Comparison of ENCODE assay signal across 8 mouse cellular contexts in the genomic region with DNA sequence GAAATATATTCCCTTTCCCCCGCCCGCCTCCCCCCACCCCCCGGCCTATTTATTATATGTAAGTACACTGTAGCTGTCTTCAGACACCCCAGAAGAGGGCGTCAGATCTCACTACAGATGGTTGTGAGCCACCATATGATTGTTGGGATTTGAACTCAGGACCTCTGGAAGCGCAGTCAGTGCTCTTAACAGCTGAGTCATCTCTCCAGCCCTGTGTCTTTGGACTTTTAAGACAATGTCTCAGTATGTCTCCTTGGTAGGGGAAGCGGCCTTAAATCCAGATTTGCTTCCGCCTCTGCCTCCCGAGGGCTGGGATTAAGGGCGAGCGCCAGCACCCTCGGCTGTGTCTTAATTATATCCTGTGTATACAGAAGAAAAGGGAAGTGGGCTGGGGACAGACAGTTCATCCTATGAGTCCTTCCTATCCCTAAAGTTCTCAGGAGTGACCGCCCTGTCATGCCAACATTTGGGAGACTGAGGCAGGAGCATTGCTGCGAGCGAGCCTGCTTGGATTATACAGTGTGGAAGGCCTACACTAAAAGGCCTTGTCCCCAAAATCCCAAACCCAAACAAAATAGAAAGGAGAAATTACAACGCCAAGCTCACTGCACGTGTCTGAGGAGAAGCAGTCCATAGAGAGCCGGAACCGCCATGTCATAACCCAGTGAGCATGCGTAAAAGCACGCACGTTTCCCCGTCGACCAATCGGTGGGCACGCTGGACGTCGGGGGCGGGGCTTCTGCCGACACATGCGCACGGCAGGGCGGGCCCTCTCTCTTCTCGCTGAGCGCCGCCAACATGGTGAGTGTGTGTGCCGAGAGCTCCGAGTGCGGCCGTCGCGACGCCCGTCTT. TPM values are rescaled to one million over a fixed set of nuclear protein-coding genes. Genes with fewer than 3 reads are reported as not detected.
DNase-seq lines count a peak whose midpoint lies in the region; ATAC-seq and TF ChIP-seq lines count a peak whose summit lies in the region.

A gene (plus strand): TSS at position 704 of the 852 bp plus-strand sequence.

- peak within 1 kb of the TSS; percentile 85 for H3K4me3 ChIP-seq in forebrain, embryonic 11.5 days (ENCODE audit: low read depth, low read length)
- peak within 1 kb of the TSS; percentile 96 for H3K4me3 ChIP-seq in heart, embryonic 16.5 days (ENCODE audit: low read length)
- H3K4me3 ChIP-seq in liver, embryonic 16.5 days (ENCODE audit: low read depth, low read length): peak within 1 kb of the TSS; percentile 88
- peak within 1 kb of the TSS; percentile 88 for H3K4me3 ChIP-seq in neural tube, embryonic 13.5 days
- H3K4me3 ChIP-seq in testis, adult 2 months (ENCODE audit: control insufficient read depth, low read depth, low read length): peak within 1 kb of the TSS; percentile 95

- H3K27ac ChIP-seq in forebrain, embryonic 11.5 days (ENCODE audit: low read depth, low read length): peak within 1 kb of the TSS; percentile 64
- H3K27ac ChIP-seq in heart, embryonic 16.5 days (ENCODE audit: low read length): peak within 1 kb of the TSS; percentile 85
- peak within 1 kb of the TSS; percentile 63 for H3K27ac ChIP-seq in liver, embryonic 16.5 days (ENCODE audit: low read length)
- peak within 1 kb of the TSS; percentile 81 for H3K27ac ChIP-seq in neural tube, embryonic 13.5 days (replicated peaks)
- peak within 1 kb of the TSS; percentile 92 for H3K27ac ChIP-seq in testis, adult 2 months (ENCODE audit: control insufficient read depth, insufficient read depth, low read depth, low read length)

- peaks cover 10% of the 10 kb centered on the region; the same call in 1 of the 2 replicates for H3K4me1 ChIP-seq in forebrain, embryonic 11.5 days (replicated peaks; ENCODE audit: control insufficient read depth, insufficient read depth, low read length)
- H3K4me1 ChIP-seq in heart, embryonic 16.5 days (ENCODE audit: control insufficient read depth, insufficient read depth, low read length): peaks cover 14% of the 10 kb centered on the region
- peaks cover 26% of the 10 kb centered on the region for H3K4me1 ChIP-seq in liver, embryonic 16.5 days (ENCODE audit: control insufficient read depth, low read depth, low read length)
- H3K4me1 ChIP-seq in neural tube, embryonic 13.5 days (replicated peaks): peaks cover 25% of the 10 kb centered on the region
- H3K4me1 ChIP-seq in testis, adult 2 months (ENCODE audit: control insufficient read depth, insufficient read depth, low read length): no peaks in the 10 kb centered on the region; the same call in 1 of the 2 replicates

- WGBS in forebrain, embryonic 11.5 days: 5% methylated on average over 43 of the region's 43 CpGs
- WGBS in heart, embryonic 16.5 days: 4% methylated on average over 43 of the region's 43 CpGs
- WGBS in liver, embryonic 16.5 days (ENCODE audit: insufficient replicate concordance): 2% methylated on average over 43 of the region's 43 CpGs
- WGBS in neural tube, embryonic 13.5 days: 5% methylated on average over 43 of the region's 43 CpGs

- H3K9me3 ChIP-seq in forebrain, embryonic 11.5 days (ENCODE audit: control insufficient read depth, low read length): no peaks in the 10 kb centered on the region
- no peaks in the 10 kb centered on the region for H3K9me3 ChIP-seq in heart, embryonic 16.5 days (replicated peaks; ENCODE audit: control insufficient read depth, low read length)
- H3K9me3 ChIP-seq in liver, embryonic 16.5 days (replicated peaks; ENCODE audit: control insufficient read depth, low read length): no peaks in the 10 kb centered on the region; the same call in 1 of the 2 replicates
- no peaks in the 10 kb centered on the region for H3K9me3 ChIP-seq in neural tube, embryonic 13.5 days

- peak within 1 kb of the TSS; percentile 97 for H3K4me2 ChIP-seq in forebrain, embryonic 11.5 days (ENCODE audit: low read depth, low read length, severe bottlenecking)
- peak within 1 kb of the TSS; percentile 78 for H3K4me2 ChIP-seq in heart, embryonic 16.5 days (ENCODE audit: low read depth, low read length)
- peak within 1 kb of the TSS; percentile 81 for H3K4me2 ChIP-seq in liver, embryonic 16.5 days (ENCODE audit: low read depth, low read length)
- H3K4me2 ChIP-seq in neural tube, embryonic 13.5 days: peak within 1 kb of the TSS; percentile 90

- TF ChIP-seq CTCF in testis, adult 2 months (IDR thresholded peaks at IDR 0.05; ENCODE audit: control insufficient read depth, insufficient read depth, insufficient replicate concordance, low read depth, low read length): no peak

- ATAC-seq in forebrain, embryonic 11.5 days (replicated peaks; ENCODE audit: low FRiP score): peak; percentile 95
- ATAC-seq in heart, embryonic 16.5 days (replicated peaks; ENCODE audit: extremely low read depth, insufficient read depth, low FRiP score): peak; percentile 95
- peak; percentile 94 for ATAC-seq in liver, embryonic 16.5 days (ENCODE audit: low read depth)
- ATAC-seq in neural tube, embryonic 13.5 days (ENCODE audit: low read depth): peak; percentile 95

- no peaks in the 10 kb centered on the region for H3K27me3 ChIP-seq in forebrain, embryonic 11.5 days (ENCODE audit: control insufficient read depth, insufficient read depth, low read length)
- H3K27me3 ChIP-seq in heart, embryonic 16.5 days (ENCODE audit: control insufficient read depth, insufficient read depth, low read length): no peaks in the 10 kb centered on the region
- H3K27me3 ChIP-seq in liver, embryonic 16.5 days (ENCODE audit: control insufficient read depth, insufficient read depth, low read depth, low read length): no peaks in the 10 kb centered on the region
- H3K27me3 ChIP-seq in neural tube, embryonic 13.5 days: no peaks in the 10 kb centered on the region
- H3K27me3 ChIP-seq in testis, adult 2 months (ENCODE audit: control insufficient read depth, insufficient read depth, low read length): no peaks in the 10 kb centered on the region

- peaks cover 27% of the 10 kb centered on the region for H3K36me3 ChIP-seq in forebrain, embryonic 11.5 days (ENCODE audit: control insufficient read depth, insufficient read depth, low read length)
- peaks cover 33% of the 10 kb centered on the region for H3K36me3 ChIP-seq in heart, embryonic 16.5 days (ENCODE audit: control insufficient read depth, insufficient read depth)
- H3K36me3 ChIP-seq in liver, embryonic 16.5 days (ENCODE audit: control insufficient read depth, insufficient read depth): peaks cover 30% of the 10 kb centered on the region
- H3K36me3 ChIP-seq in neural tube, embryonic 13.5 days: peaks cover 35% of the 10 kb centered on the region
- H3K36me3 ChIP-seq in testis, adult 2 months (ENCODE audit: control insufficient read depth, insufficient read depth, low read length): no peaks in the 10 kb centered on the region; the same call in 1 of the 2 replicates

- peak; percentile 96 to 98 for DNase-seq in CD8-positive naive resting alpha-beta T cell, adult 2 months (ENCODE audit: low read depth in 2 of 2, low spot score in 2 of 2)
- peak; percentile 96 for DNase-seq in c-Kit-positive CD71-negative TER-119-negative erythroid progenitor cells, embryonic 14.5 days (ENCODE audit: low read depth)
- peak; percentile 98 for DNase-seq in forebrain, embryonic 11.5 days (ENCODE audit: low spot score)
- DNase-seq in kidney, postnatal 4 days: peak; percentile 99 to 100

- peak; percentile 96 for TF ChIP-seq POLR2A in testis, adult 2 months (IDR thresholded peaks at IDR 0.05; ENCODE audit: control insufficient read depth, low read depth, low read length)

- peak within 1 kb of the TSS; percentile 95 for H3K9ac ChIP-seq in forebrain, embryonic 11.5 days (ENCODE audit: low read length)
- H3K9ac ChIP-seq in heart, embryonic 16.5 days (ENCODE audit: low read length): peak within 1 kb of the TSS; percentile 94
- peak within 1 kb of the TSS; percentile 85 for H3K9ac ChIP-seq in liver, embryonic 16.5 days (ENCODE audit: low read depth, low read length)
- peak within 1 kb of the TSS; percentile 93 for H3K9ac ChIP-seq in neural tube, embryonic 13.5 days

RNA-seq across cellular contexts. Expression of the gene that starts here (rescaled TPM):
- 772 and 838 TPM in 2 replicates for polyA plus RNA-seq in forebrain, embryonic 11.5 days (2014; fragmentation: Nextera tagmentation; extraction: Ambion mirVana)
- 375 and 390 TPM in 2 replicates for polyA plus RNA-seq in heart, embryonic 16.5 days (2015; fragmentation: Nextera tagmentation; extraction: Ambion mirVana)
- 335 and 378 TPM in 2 replicates for polyA plus RNA-seq in liver, embryonic 16.5 days (2015; fragmentation: Nextera tagmentation; extraction: Ambion mirVana)
- polyA plus RNA-seq in neural tube, embryonic 13.5 days (2015; fragmentation: Nextera tagmentation; extraction: Ambion mirVana): 434 and 497 TPM in 2 replicates
- 118 and 126 TPM in 2 replicates for polyA plus RNA-seq in testis, adult 2 months (2012; rRNA removed)

Comparison
In these comparisons a context has a peak if more than half of its experiments do, and no peak if none do; other contexts are left out.
1. Peak in every context shown above with its lines: DNase-seq, ATAC-seq, H3K4me3 ChIP-seq and H3K27ac ChIP-seq.